Mouse (Mus musculus) heart, postnatal 10 days (tissue): ENCODE measurements around the gene Vmn1r69. TPM values are rescaled to one million over a fixed set of nuclear protein-coding genes. Genes with fewer than 3 reads are reported as not detected.

Experiments used
- DNase-seq, 2 experiments: peaks; one replicate each; pipeline ENCODE4 v3.0.0; 2021
- intact Hi-C: fragments of 180-260 bp; cut with DNase I; formaldehyde crosslinking; loops from one replicate; pipeline ENCODE4 v1.15.1; 2025
- total RNA-seq, 2 experiments: library from RNA; stranded (reverse); gene quantifications; 2 replicates each; pipeline ENCODE4 v1.2.3; 2021

Vmn1r69 gene
- not detected for total RNA-seq

GRCm38 (mm10) chr7:10613559-10613958 lies at the start of gene Vmn1r69:
Vmn1r69 (minus strand) TSS chr7:10613659.
- no peak for DNase-seq
- intact Hi-C loops = no loop called here

GRCm38 (mm10) chr7:10631232-10631631 lies 17.8 kb upstream of the Vmn1r69 start, which contains the start of gene Vmn1r70:
Vmn1r70 (plus strand) TSS chr7:10631532.
- intact Hi-C loops = no loop called here

GRCm38 (mm10) chr7:10558385-10558784 lies 55.1 kb downstream of the Vmn1r69 start, which contains the start of gene Vmn1r68:
Vmn1r68 (minus strand) TSS chr7:10558485.
- intact Hi-C loops = no loop called here

More at GRCm38 (mm10) chr7:10631232-10631631, 17.8 kb upstream of the Vmn1r69 start, which contains the start of gene Vmn1r70:
- no peak for DNase-seq

More at GRCm38 (mm10) chr7:10558385-10558784, 55.1 kb downstream of the Vmn1r69 start, which contains the start of gene Vmn1r68:
- DNase-seq = no peak

Other genes with a start within 250 kb of the Vmn1r69 start
- gene Vmn1r67, start 170.3 kb downstream of the Vmn1r69 start, total RNA-seq = not detected
- gene Zik1, start 118.3 kb downstream of the Vmn1r69 start, total RNA-seq = 1 to 10 TPM; 2.5 to 3.3 TPM
- not detected for gene Vmn1r68, start 55.2 kb downstream of the Vmn1r69 start, total RNA-seq
- gene Vmn1r70, start 17.9 kb upstream of the Vmn1r69 start, total RNA-seq = not detected
- not detected for gene Nlrp4b, start 74.1 kb upstream of the Vmn1r69 start, total RNA-seq
- not detected for gene Vmn1r71, start 140.7 kb upstream of the Vmn1r69 start, total RNA-seq